Mouse (Mus musculus) A20 (cell line): ENCODE results near the gene Prm1.
A peak's percentile ranks its signal among the peaks of the same experiment; 100 is the strongest.

ENCODE experiments used
- DNase-seq: peaks from one replicate; pipeline ENCODE4 v3.0.0-alpha.2; 2011; ENCODE audit warnings: low read depth, low spot score

The Prm1 gene

GRCm38 (mm10) chr16:10782377-10783151, 23.1 kb downstream of the Prm1 start:
- DNase-seq = peak; percentile 80

GRCm38 (mm10) chr16:10781862-10782371, 23.7 kb downstream of the Prm1 start:
- no peak for DNase-seq

DNA sequence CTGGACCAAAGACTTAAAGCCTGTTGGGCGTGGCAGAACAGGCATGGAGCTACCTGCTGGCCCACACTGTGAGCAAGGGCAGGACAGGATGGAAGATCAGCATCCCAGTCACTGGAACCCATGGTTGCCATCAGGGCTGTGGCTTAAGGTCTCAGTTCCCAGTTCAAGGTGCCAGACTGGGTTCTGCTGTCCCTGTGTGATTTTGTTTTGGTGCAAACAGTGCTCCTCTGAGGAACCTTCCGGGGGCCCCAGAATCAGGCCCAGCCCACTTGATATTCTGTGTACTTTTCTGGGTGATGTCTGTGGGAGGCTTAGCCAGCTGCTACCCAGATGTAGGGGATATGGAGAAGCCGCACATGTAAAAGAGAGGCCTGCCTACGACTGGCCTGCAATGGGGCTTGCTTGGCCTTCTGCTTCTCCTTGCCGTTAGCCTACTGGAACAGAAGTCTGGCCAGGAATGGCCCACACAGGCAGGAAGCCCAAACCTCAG, 25.0 kb downstream of the Prm1 start:
- no peak for DNase-seq

- no peak for DNase-seq
Observed at GRCm38 (mm10) chr16:10777579-10778160, 28.0 kb downstream of the Prm1 start.

DNA sequence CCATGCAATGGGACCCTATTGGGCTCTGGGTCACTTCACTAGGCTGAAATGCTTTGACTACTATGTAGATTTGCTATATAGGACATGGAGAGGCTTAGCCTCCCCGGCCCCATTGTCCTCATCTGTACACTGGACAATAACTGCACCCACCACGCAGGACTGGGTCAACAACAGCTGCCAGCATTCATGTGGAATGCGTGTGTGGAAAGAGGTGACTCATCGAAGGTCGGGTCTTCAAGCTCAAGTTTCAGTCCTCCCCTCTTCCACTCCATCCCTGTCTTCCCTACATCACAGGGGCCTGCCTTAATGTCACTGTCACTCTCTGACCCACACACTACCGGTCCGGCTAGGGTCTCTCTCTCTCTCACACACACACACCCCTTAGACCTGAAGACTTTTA, 29.3 kb downstream of the Prm1 start:
- no peak for DNase-seq

DNA sequence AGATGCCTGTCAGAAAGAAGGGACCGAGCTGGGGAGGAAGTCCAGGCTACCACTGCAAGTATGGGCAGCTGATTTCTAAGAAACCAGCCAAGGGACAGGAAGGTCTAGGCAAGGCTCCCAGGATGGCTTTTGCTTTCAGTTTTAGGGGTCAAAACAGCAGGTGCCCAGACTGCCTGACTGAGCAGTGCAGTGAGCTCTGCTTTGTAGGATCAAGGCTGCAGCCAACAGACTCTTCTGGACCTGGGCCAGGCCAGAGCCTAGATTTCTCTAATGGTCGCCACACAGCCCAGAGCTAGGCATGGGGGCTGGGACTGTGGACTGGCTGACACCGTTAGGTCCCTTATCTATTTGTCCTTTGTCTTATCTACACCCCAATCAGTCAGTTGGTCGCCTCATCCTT, 30.9 kb downstream of the Prm1 start:
- DNase-seq = peak; percentile 34

DNA sequence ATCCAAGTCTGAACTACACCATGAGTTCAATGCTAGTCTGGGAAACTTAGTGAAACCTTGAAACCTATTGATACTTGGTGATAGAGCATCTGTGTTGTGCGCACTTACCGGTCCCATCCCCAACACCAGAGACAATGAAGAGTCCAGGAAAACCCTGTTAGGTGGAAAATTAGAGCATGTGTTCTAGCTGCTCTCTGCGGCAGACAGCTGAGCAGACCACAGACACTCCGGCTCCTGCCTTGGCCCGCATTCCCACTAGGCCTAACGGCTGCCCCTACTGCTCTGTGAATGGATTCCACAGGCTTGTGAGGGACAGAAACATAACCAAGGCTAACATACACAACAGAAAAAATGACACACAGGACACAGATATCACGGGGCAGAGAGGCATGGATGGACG, 32.1 kb downstream of the Prm1 start:
- DNase-seq = no peak

DNA sequence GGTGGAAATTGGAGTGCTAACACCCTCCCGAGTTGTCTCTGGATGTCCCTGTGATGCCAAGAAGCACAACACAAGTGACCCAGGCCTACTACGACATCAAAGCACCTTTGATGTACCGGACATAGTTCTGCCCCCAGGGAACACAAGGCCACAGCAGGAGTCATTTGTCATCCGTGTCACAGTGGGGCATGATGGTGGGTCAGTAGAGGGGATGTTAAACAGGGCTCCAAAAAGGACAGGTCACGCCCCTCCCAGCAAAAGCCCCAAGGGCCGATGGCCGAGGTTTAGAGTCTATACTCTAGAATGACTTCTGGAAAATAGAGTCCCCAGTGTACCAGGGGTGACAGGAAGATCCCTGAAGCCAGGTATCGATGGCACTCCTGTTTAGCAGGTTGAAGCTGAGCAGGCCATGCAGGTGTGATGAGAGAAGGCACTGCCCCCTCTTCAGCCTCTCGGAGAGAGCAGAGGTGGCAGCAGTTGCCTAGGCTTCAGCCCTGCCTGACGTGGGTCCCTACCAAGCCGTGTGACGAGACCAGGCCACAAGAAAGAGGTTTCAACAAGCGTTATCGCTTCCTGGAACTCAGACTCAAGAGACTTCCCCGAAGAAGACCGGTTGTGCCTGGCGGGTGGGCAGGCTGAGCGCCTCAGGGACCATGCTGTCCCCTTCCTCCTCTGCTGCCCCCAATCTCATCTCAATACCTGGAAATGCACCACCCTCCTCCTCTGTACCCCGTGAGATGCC, 33.7 kb downstream of the Prm1 start:
- DNase-seq = no peak

GRCm38 (mm10) chr16:10770531-10771325, 34.9 kb downstream of the Prm1 start:
- peak; percentile 56 for DNase-seq

- DNase-seq = peak; percentile 66
Observed at GRCm38 (mm10) chr16:10769661-10770060, 36.0 kb downstream of the Prm1 start.

DNA sequence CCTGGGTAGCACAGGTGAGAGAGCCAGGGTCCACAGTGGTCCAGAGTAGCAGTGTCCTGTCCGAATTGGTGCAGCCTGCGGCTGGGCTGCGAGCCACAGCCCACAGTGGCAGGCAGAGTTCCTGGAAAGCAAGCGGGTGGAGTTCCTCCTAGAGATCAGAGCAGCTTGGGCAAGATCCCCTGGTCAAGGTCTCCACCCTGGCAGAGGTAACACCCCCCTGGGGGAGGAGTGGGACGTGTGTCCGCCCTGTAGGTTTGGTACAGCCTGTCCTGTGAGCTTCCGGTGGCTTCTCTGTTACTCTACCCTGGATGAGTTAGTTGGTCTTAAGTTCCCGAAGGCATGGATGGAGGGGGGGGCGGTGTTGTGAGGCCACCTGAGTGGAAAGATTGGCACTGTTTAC, 36.8 kb downstream of the Prm1 start:
- DNase-seq = no peak

GRCm38 (mm10) chr16:10767158-10767557, 38.5 kb downstream of the Prm1 start:
- DNase-seq = peak; percentile 83

- DNase-seq = no peak
Observed at GRCm38 (mm10) chr16:10764323-10764722, 41.3 kb downstream of the Prm1 start.

- DNase-seq = no peak
Observed at GRCm38 (mm10) chr16:10763540-10764264, 41.9 kb downstream of the Prm1 start.

GRCm38 (mm10) chr16:10762569-10763180, 43.0 kb downstream of the Prm1 start:
- DNase-seq = no peak

- DNase-seq = no peak
Observed at GRCm38 (mm10) chr16:10761182-10761581, 44.5 kb downstream of the Prm1 start.

- DNase-seq = no peak
Observed at GRCm38 (mm10) chr16:10756168-10756567, 49.5 kb downstream of the Prm1 start.

- DNase-seq = no peak
Observed at GRCm38 (mm10) chr16:10754521-10755296, 50.9 kb downstream of the Prm1 start.

DNA sequence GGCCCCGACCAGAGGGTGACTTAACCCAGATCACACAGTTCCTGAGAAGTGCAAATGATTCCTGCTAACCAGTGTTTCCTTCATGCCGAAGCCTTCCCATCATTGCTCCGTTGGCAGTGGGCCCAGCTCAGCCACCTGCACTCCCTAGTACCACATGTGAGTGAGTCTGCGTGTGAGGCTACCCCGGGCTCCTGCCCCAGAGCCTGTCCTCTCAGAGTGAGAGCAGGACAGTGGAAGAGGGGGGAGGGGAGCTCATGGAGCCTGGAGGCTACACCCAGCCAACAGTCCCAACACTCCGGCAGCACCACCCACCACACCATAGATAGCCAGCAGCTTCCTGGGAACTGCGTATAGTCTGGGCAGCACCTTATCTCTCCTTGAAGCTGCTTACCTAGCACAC, 55.8 kb downstream of the Prm1 start:
- no peak for DNase-seq

GRCm38 (mm10) chr16:10749226-10749625, 56.4 kb downstream of the Prm1 start:
- DNase-seq = no peak
